Mouse (Mus musculus) lung, embryonic 15.5 days (tissue): ENCODE measurements around the gene Scmh1. TPM values are rescaled to one million over a fixed set of nuclear protein-coding genes. Genes with fewer than 3 reads are reported as not detected.

Source experiments
- ATAC-seq: fragments of 200-750 bp; cut with Nextera tagmentation; 2 replicates; pipeline ENCODE4 v1.8.0; 2017; ENCODE audit warnings: moderate number of reproducible peaks, borderline replicate concordance; ENCODE audit not compliant: low FRiP score, low TSS enrichment; ENCODE audit errors: extremely low read depth
- H3K27ac ChIP-seq: fragments of 300-500 bp; sonication (generic); 2 replicates; pipeline ENCODE4 v1.5.1; 2015; ENCODE audit warnings: moderate library complexity, mild to moderate bottlenecking, inconsistent platforms
- H3K27me3 ChIP-seq: fragments of 300-500 bp; sonication (generic); 2 replicates; pipeline ENCODE4 v1.6.1; 2015; ENCODE audit warnings: inconsistent platforms
- H3K36me3 ChIP-seq: fragments of 300-500 bp; sonication (generic); 2 replicates; pipeline ENCODE4 v1.6.1; 2015; ENCODE audit warnings: inconsistent platforms
- H3K4me1 ChIP-seq: fragments of 300-500 bp; sonication (generic); 2 replicates; pipeline ENCODE4 v1.6.1; 2015; ENCODE audit warnings: inconsistent platforms
- H3K4me2 ChIP-seq: fragments of 300-500 bp; sonication (generic); 2 replicates; pipeline ENCODE4 v1.6.1; 2015; ENCODE audit warnings: inconsistent platforms, mild to moderate bottlenecking, moderate library complexity
- H3K4me3 ChIP-seq: fragments of 300-500 bp; sonication (generic); 2 replicates; pipeline ENCODE4 v1.5.1; 2015; ENCODE audit warnings: mild to moderate bottlenecking, inconsistent platforms
- H3K9ac ChIP-seq: fragments of 300-500 bp; sonication (generic); 2 replicates; pipeline ENCODE4 v1.6.1; 2015; ENCODE audit warnings: inconsistent platforms
- H3K9me3 ChIP-seq: fragments of 300-500 bp; sonication (generic); 2 replicates; pipeline ENCODE4 v1.6.1; 2016; ENCODE audit warnings: inconsistent platforms
- WGBS: fragments of 180-500 bp; shearing (Covaris S2); methylation state at CpG from one replicate; pipeline ENCODE4 v1.1.7; 2015; 5-methylcytosine and 5-hydroxymethylcytosine counted together
- polyA plus RNA-seq: library from polyadenylated mRNA; unstranded; fragments of >200 nt; fragmentation: Nextera tagmentation; extraction: Ambion mirVana; gene quantifications from 2 replicates; pipeline ENCODE4 v1.2.1, GENCODE M21; 2015

The Scmh1 gene
- polyA plus RNA-seq, 1 experiment from 2014 or later: 43.2 TPM

GRCm38 (mm10) chr4:120516491-120516890 is 111.4 kb downstream of the Scmh1 start:
- Histone ChIP-seq H3K27ac (no peak overlapping the region), H3K9me3 (no peaks in the 10 kb centered on the region), H3K4me3 (no peak overlapping the region), H3K4me2 (no peak overlapping the region), H3K4me1 (no peaks in the 10 kb centered on the region), H3K9ac (no peak overlapping the region), H3K27me3 (no peaks in the 10 kb centered on the region), H3K36me3 (peaks cover 38% of the 10 kb centered on the region)
- 0 out of 2 replicates have a peak, but pooled peaks have one; percentile 31 for ATAC-seq
- WGBS: 82% methylated on average over 7 of the region's 7 CpGs

GRCm38 (mm10) chr4:120516907-120517306 is 111.8 kb downstream of the Scmh1 start:
- Histone ChIP-seq H3K4me2 (no peak overlapping the region), H3K9me3 (no peaks in the 10 kb centered on the region), H3K4me3 (no peak overlapping the region), H3K4me1 (no peaks in the 10 kb centered on the region), H3K27me3 (no peaks in the 10 kb centered on the region), H3K36me3 (peaks cover 42% of the 10 kb centered on the region), H3K9ac (no peak overlapping the region), H3K27ac (peak overlapping the region; percentile 32; the same call in 1 of the 2 replicates)
- no peak for ATAC-seq
- 81% methylated on average over 7 of the region's 7 CpGs for WGBS

- H3K9ac ChIP-seq: no peak overlapping the region
- H3K4me2 ChIP-seq: no peak overlapping the region
- WGBS: 64% methylated on average over 4 of the region's 4 CpGs
- peaks cover 45% of the 10 kb centered on the region for H3K36me3 ChIP-seq
- peak overlapping the region; percentile 32; the same call in 1 of the 2 replicates for H3K27ac ChIP-seq
- no peak for ATAC-seq
- H3K4me3 ChIP-seq: no peak overlapping the region
- no peaks in the 10 kb centered on the region for H3K27me3 ChIP-seq
- no peaks in the 10 kb centered on the region for H3K4me1 ChIP-seq
- no peaks in the 10 kb centered on the region for H3K9me3 ChIP-seq
Observed at GRCm38 (mm10) chr4:120517335-120517734, 112.3 kb downstream of the Scmh1 start.

- Histone ChIP-seq H3K27ac (no peak overlapping the region), H3K4me1 (no peaks in the 10 kb centered on the region), H3K9ac (no peak overlapping the region), H3K36me3 (peaks cover 70% of the 10 kb centered on the region), H3K27me3 (no peaks in the 10 kb centered on the region), H3K4me3 (no peak overlapping the region), H3K9me3 (no peaks in the 10 kb centered on the region), H3K4me2 (no peak overlapping the region)
- 80% methylated on average over 5 of the region's 5 CpGs for WGBS
- no peak for ATAC-seq
Observed at GRCm38 (mm10) chr4:120521761-120522160, 116.7 kb downstream of the Scmh1 start.

GRCm38 (mm10) chr4:120522351-120522750 is 117.3 kb downstream of the Scmh1 start:
- Histone ChIP-seq H3K4me1 (no peaks in the 10 kb centered on the region), H3K4me2 (no peak overlapping the region), H3K9ac (no peak overlapping the region), H3K9me3 (no peaks in the 10 kb centered on the region), H3K36me3 (peaks cover 72% of the 10 kb centered on the region), H3K27me3 (no peaks in the 10 kb centered on the region), H3K4me3 (no peak overlapping the region), H3K27ac (no peak overlapping the region)
- no peak for ATAC-seq
- 94% methylated on average over 4 of the region's 4 CpGs for WGBS

- no peak overlapping the region for H3K4me3 ChIP-seq
- ATAC-seq: no peak
- H3K36me3 ChIP-seq: peaks cover 73% of the 10 kb centered on the region
- WGBS: 86% methylated on average over 3 of the region's 3 CpGs
- H3K27me3 ChIP-seq: no peaks in the 10 kb centered on the region
- no peaks in the 10 kb centered on the region for H3K4me1 ChIP-seq
- no peak overlapping the region for H3K9ac ChIP-seq
- no peak overlapping the region for H3K27ac ChIP-seq
- no peaks in the 10 kb centered on the region for H3K9me3 ChIP-seq
- H3K4me2 ChIP-seq: no peak overlapping the region
Observed at GRCm38 (mm10) chr4:120523092-120523491, 118.0 kb downstream of the Scmh1 start.

- ATAC-seq: no peak
- H3K4me2 ChIP-seq: no peak overlapping the region
- no peak overlapping the region for H3K4me3 ChIP-seq
- peaks cover 58% of the 10 kb centered on the region for H3K36me3 ChIP-seq
- 80% methylated on average over 9 of the region's 9 CpGs for WGBS
- H3K9me3 ChIP-seq: no peaks in the 10 kb centered on the region
- H3K9ac ChIP-seq: no peak overlapping the region
- no peaks in the 10 kb centered on the region for H3K27me3 ChIP-seq
- H3K27ac ChIP-seq: no peak overlapping the region
- H3K4me1 ChIP-seq: no peaks in the 10 kb centered on the region
Observed at GRCm38 (mm10) chr4:120528171-120528570, 123.1 kb downstream of the Scmh1 start.

- WGBS: 83% methylated on average over 6 of the region's 6 CpGs
- Histone ChIP-seq H3K9ac (no peak within 1 kb of the TSS), H3K27me3 (no peaks in the 10 kb centered on the region), H3K27ac (no peak within 1 kb of the TSS), H3K36me3 (peaks cover 27% of the 10 kb centered on the region), H3K4me2 (no peak within 1 kb of the TSS), H3K4me1 (no peaks in the 10 kb centered on the region), H3K4me3 (no peak within 1 kb of the TSS), H3K9me3 (no peaks in the 10 kb centered on the region)
- ATAC-seq: no peak
Observed at GRCm38 (mm10) chr4:120531986-120532385, 126.9 kb downstream of the Scmh1 start, which contains the start of gene Slfnl1. Gene Slfnl1 (plus strand): TSS chr4:120532231.

GRCm38 (mm10) chr4:120538664-120539063 is 133.6 kb downstream of the Scmh1 start:
- Histone ChIP-seq H3K27ac (no peak overlapping the region), H3K9ac (no peak overlapping the region), H3K4me2 (no peak overlapping the region), H3K27me3 (no peaks in the 10 kb centered on the region), H3K36me3 (peaks cover 50% of the 10 kb centered on the region), H3K4me1 (no peaks in the 10 kb centered on the region), H3K4me3 (no peak overlapping the region), H3K9me3 (no peaks in the 10 kb centered on the region)
- WGBS: 98% methylated on average over 10 of the region's 10 CpGs
- no peak for ATAC-seq

- H3K9ac ChIP-seq: no peak overlapping the region
- no peak overlapping the region for H3K4me3 ChIP-seq
- WGBS: 69% methylated on average over 1 of the region's 1 CpGs
- no peak overlapping the region for H3K4me2 ChIP-seq
- no peaks in the 10 kb centered on the region for H3K9me3 ChIP-seq
- H3K27ac ChIP-seq: no peak overlapping the region
- no peaks in the 10 kb centered on the region for H3K4me1 ChIP-seq
- H3K36me3 ChIP-seq: peaks cover 94% of the 10 kb centered on the region
- H3K27me3 ChIP-seq: no peaks in the 10 kb centered on the region
- ATAC-seq: no peak
Observed at GRCm38 (mm10) chr4:120544896-120545295, 139.8 kb downstream of the Scmh1 start.

- Histone ChIP-seq H3K4me1 (no peaks in the 10 kb centered on the region), H3K9ac (no peak overlapping the region), H3K4me3 (no peak overlapping the region), H3K27ac (no peak overlapping the region), H3K9me3 (no peaks in the 10 kb centered on the region), H3K36me3 (peaks cover 84% of the 10 kb centered on the region), H3K4me2 (no peak overlapping the region), H3K27me3 (no peaks in the 10 kb centered on the region)
- WGBS: 75% methylated on average over 6 of the region's 6 CpGs
- no peak for ATAC-seq
Observed at GRCm38 (mm10) chr4:120556592-120556991, 151.5 kb downstream of the Scmh1 start.

- no peak overlapping the region for H3K27ac ChIP-seq
- no peak overlapping the region for H3K4me3 ChIP-seq
- H3K9me3 ChIP-seq: no peaks in the 10 kb centered on the region
- H3K27me3 ChIP-seq: no peaks in the 10 kb centered on the region
- peaks cover 41% of the 10 kb centered on the region for H3K36me3 ChIP-seq
- H3K4me1 ChIP-seq: peaks cover 25% of the 10 kb centered on the region
- WGBS: 85% methylated on average over 2 of the region's 2 CpGs
- no peak overlapping the region for H3K9ac ChIP-seq
- no peak overlapping the region for H3K4me2 ChIP-seq
- no peak for ATAC-seq
Observed at GRCm38 (mm10) chr4:120565726-120566125, 160.6 kb downstream of the Scmh1 start.

- 7% methylated on average over 5 of the region's 5 CpGs for WGBS
- no peaks in the 10 kb centered on the region for H3K9me3 ChIP-seq
- H3K27ac ChIP-seq: peak overlapping the region; percentile 96
- peak overlapping the region; percentile 90 for H3K4me2 ChIP-seq
- H3K36me3 ChIP-seq: peaks cover 24% of the 10 kb centered on the region
- peak overlapping the region; percentile 34 for H3K9ac ChIP-seq
- ATAC-seq: no peak
- peak overlapping the region; percentile 85 for H3K4me3 ChIP-seq
- H3K27me3 ChIP-seq: no peaks in the 10 kb centered on the region
- peaks cover 40% of the 10 kb centered on the region for H3K4me1 ChIP-seq
Observed at GRCm38 (mm10) chr4:120568005-120568404, 162.9 kb downstream of the Scmh1 start.
